Mouse (Mus musculus) fat pad, adult 2 months (tissue): Measurements from ENCODE around the gene Mapk8ip3.
A peak's percentile ranks its signal among the peaks of the same experiment; 100 is the strongest.

Experiments
- DNase-seq: peaks from one replicate; pipeline ENCODE4 v3.0.0-alpha.2; 2011; ENCODE audit warnings: low read depth, low spot score; ENCODE audit errors: extremely low read depth

The Mapk8ip3 gene

GRCm38 (mm10) chr17:24850773-24851127 is 86.0 kb downstream of the Mapk8ip3 start:
- DNase-seq: no peak

DNA sequence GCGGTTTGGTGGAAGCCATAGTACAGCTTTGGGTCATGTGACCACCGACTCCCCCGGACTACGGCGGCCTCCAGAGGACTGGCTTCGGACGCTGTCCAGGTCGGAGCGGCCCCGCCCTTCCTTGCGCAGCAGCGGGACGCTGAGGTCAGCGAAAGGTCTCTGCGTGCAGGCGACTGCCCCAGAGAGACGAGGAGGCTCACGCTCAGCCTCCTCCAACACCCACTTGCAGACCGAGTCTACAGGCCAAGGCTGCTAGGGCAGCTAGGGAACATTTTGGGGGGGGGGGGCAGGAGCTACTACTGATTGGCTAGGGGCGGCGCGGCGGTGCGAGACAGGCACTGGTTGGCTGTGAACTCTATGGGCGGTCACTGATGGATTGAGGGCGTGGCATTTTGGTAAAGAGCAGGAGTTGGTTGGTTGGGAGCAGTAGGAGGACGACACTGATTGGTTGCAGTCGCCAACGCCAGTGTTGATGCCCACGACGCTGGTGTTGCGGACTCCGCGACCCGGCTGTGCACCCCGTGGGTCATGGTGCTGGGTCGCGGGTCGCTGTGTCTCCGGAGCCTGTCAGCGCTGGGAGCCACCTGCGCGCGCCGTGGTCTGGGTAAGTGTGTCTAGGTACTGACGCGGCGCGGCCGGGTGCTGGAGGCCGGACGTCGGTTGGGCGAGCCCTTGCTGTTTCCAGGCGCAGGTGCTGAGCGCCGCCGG is 86.6 kb downstream of the Mapk8ip3 start, which contains the start of gene Fahd1:
Gene Fahd1 (minus strand): TSS at position 300 of the 708 bp plus-strand sequence.
- peak; percentile 70 for DNase-seq

- no peak for DNase-seq
Measured at GRCm38 (mm10) chr17:24849733-24850064, 87.1 kb downstream of the Mapk8ip3 start.

DNA sequence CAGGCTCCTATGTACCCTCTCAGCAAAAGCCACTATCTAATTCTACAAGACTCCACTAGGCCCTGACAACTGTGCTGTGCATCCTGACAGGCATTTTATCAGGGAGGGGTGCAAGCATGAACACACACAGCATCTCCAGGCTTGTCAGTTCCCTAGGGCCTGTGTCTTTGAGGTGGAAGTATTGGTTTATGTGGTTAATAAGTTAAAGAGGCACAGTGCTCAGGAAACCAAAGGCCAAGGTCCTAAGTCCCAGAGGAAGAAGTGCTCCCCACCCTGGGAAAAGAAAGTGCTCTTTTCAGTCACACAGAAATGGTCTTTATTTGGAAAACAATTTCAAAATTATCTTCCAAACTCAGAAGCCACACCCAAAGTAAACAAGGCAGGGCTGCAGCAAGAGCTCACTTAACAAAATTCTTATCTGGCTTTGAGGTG is 88.2 kb downstream of the Mapk8ip3 start:
- DNase-seq: no peak

- DNase-seq: no peak
Measured at GRCm38 (mm10) chr17:24847386-24847785, 89.4 kb downstream of the Mapk8ip3 start.

GRCm38 (mm10) chr17:24844525-24844924 is 92.3 kb downstream of the Mapk8ip3 start:
- no peak for DNase-seq

DNA sequence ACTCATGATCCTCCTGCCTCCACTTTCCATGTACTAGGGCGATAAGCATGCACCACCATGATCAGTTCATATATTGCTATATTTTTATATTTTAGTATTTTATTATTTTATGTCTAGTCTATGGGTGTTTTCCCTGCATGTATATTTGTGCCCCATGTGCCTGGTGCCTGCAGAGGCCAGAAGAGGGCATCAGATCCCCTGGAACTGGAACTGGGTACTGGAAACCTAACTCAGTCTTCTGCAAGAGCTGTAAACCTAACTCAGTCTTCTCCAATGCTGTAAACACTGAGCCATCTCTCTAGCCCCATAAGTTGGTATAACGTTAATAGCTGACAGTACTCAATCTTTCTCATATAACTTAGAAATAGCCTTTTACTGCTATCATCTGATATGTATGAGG is 94.1 kb downstream of the Mapk8ip3 start:
- no peak for DNase-seq
